Mouse (Mus musculus): ENCODE results near the gene Itsn1.

GRCm38 (mm10) chr16:91680656-91681055, 48.4 kb upstream of the Itsn1 start:
- TF ChIP-seq CTCF (conservative IDR thresholded peaks at IDR 0.05; ENCODE audit: insufficient read depth, insufficient read length, low read depth, low read length) (no peak), POLR2A (IDR thresholded peaks at IDR 0.05; ENCODE audit: low read depth, low read length) (no peak)
